Mouse (Mus musculus) heart, postnatal 0 days (tissue): Measurements from ENCODE around the gene Rab31.

Experiments used
- CTCF ChIP-seq: IDR thresholded peaks from 2 replicates; pipeline ENCODE4 v1.5.1; 2016; ENCODE audit warnings: antibody characterized with exemption, control low read depth, low read depth
- EP300 ChIP-seq: IDR thresholded peaks from 2 replicates; pipeline ENCODE4 v1.6.1; 2016; ENCODE audit warnings: antibody characterized with exemption, low read depth

- no peak for TF ChIP-seq CTCF
- TF ChIP-seq EP300: no peak
Measured at GRCm38 (mm10) chr17:65703527-65704391, 68.8 kb downstream of the Rab31 start.
